Mouse (Mus musculus) cerebral cortex, adult 2 months (tissue): ENCODE measurements around the gene Rpl27.

ENCODE experiments used
- WGBS: fragments of 180-500 bp; shearing (Covaris S2); methylation state at CpG from one replicate; pipeline ENCODE4 v1.1.7; 2018; 5-methylcytosine and 5-hydroxymethylcytosine counted together

The Rpl27 gene

GRCm38 (mm10) chr11:101442127-101442693 lies at the start of gene Rpl27:
Rpl27 (plus strand) TSS chr11:101442298.
- WGBS: under 1% methylated on average over 42 of the region's 42 CpGs

GRCm38 (mm10) chr11:101395110-101395509 lies 47.0 kb upstream of the Rpl27 start:
- 5% methylated on average over 8 of the region's 8 CpGs for WGBS

GRCm38 (mm10) chr11:101415306-101415705 lies 26.8 kb upstream of the Rpl27 start:
- WGBS: 92% methylated on average over 2 of the region's 2 CpGs

GRCm38 (mm10) chr11:101416433-101417100 lies 25.5 kb upstream of the Rpl27 start:
- under 1% methylated on average over 11 of the region's 11 CpGs for WGBS

- WGBS: under 1% methylated on average over 45 of the region's 45 CpGs
Measured at GRCm38 (mm10) chr11:101417101-101417855, 24.8 kb upstream of the Rpl27 start, which contains the start of gene Aarsd1. Aarsd1 (minus strand) TSS chr11:101417615.

- WGBS: 43% methylated on average over 6 of the region's 6 CpGs
Measured at GRCm38 (mm10) chr11:101418991-101419390, 23.1 kb upstream of the Rpl27 start.

- WGBS: 30% methylated on average over 3 of the region's 3 CpGs
Measured at GRCm38 (mm10) chr11:101419610-101420009, 22.5 kb upstream of the Rpl27 start.

- WGBS: 80% methylated on average over 5 of the region's 5 CpGs
Measured at GRCm38 (mm10) chr11:101420148-101420547, 21.9 kb upstream of the Rpl27 start.

- 5% methylated on average over 23 of the region's 23 CpGs for WGBS
Measured at GRCm38 (mm10) chr11:101424105-101424851, 17.8 kb upstream of the Rpl27 start, which contains the start of gene Gm27029. Gm27029 (minus strand) TSS chr11:101424796.

- WGBS: under 1% methylated on average over 81 of the region's 81 CpGs
Measured at GRCm38 (mm10) chr11:101424925-101425813, 16.9 kb upstream of the Rpl27 start, which contains the start of the genes Rundc1 and Ptges3l. Rundc1 (plus strand) TSS chr11:101425085. Ptges3l (minus strand) TSS chr11:101425333.

GRCm38 (mm10) chr11:101426165-101426564 lies 15.9 kb upstream of the Rpl27 start:
- 42% methylated on average over 8 of the region's 8 CpGs for WGBS

GRCm38 (mm10) chr11:101431327-101431726 lies 10.8 kb upstream of the Rpl27 start:
- WGBS: 91% methylated on average over 9 of the region's 9 CpGs

GRCm38 (mm10) chr11:101433396-101433795 lies 8.7 kb upstream of the Rpl27 start:
- WGBS: 60% methylated on average over 13 of the region's 13 CpGs

GRCm38 (mm10) chr11:101435831-101436230 lies 6.3 kb upstream of the Rpl27 start:
- WGBS: 78% methylated on average over 4 of the region's 4 CpGs

GRCm38 (mm10) chr11:101436916-101437315 lies 5.2 kb upstream of the Rpl27 start:
- 67% methylated on average over 4 of the region's 4 CpGs for WGBS

- 58% methylated on average over 3 of the region's 3 CpGs for WGBS
Measured at GRCm38 (mm10) chr11:101438006-101438405, 4.1 kb upstream of the Rpl27 start.

- 35% methylated on average over 15 of the region's 15 CpGs for WGBS
Measured at GRCm38 (mm10) chr11:101441450-101442126, 510 bp upstream of the Rpl27 start.

- under 1% methylated on average over 14 of the region's 14 CpGs for WGBS
Measured at GRCm38 (mm10) chr11:101442760-101443159, 662 bp downstream of the Rpl27 start.

GRCm38 (mm10) chr11:101446319-101446718 lies 4.2 kb downstream of the Rpl27 start:
- WGBS: 54% methylated on average over 1 of the region's 1 CpGs

GRCm38 (mm10) chr11:101446860-101447259 lies 4.8 kb downstream of the Rpl27 start:
- WGBS: 88% methylated on average over 8 of the region's 8 CpGs
